Mouse (Mus musculus) hindbrain, postnatal 0 days (tissue): Measurements from ENCODE around the gene Atp6v0e. TPM values are rescaled to one million over a fixed set of nuclear protein-coding genes. Genes with fewer than 3 reads are reported as not detected.

ENCODE experiments used
- ATAC-seq: fragments of 200-750 bp; cut with Nextera tagmentation; 2 replicates; pipeline ENCODE4 v1.8.0; 2017; ENCODE audit warnings: mild to moderate bottlenecking, moderate TSS enrichment, moderate library complexity
- DNase-seq: peaks from one replicate; pipeline ENCODE4 v3.0.0-alpha.2; 2015; ENCODE audit warnings: low spot score
- H3K27ac ChIP-seq: fragments of 300-500 bp; sonication (generic); 2 replicates; pipeline ENCODE4 v1.5.1; 2014; ENCODE audit warnings: mild to moderate bottlenecking
- H3K27me3 ChIP-seq: fragments of 300-500 bp; sonication (generic); 2 replicates; pipeline ENCODE4 v1.6.1; 2014; ENCODE audit warnings: low read length, mixed read lengths; ENCODE audit not compliant: insufficient read depth
- H3K36me3 ChIP-seq: fragments of 300-500 bp; sonication (generic); 2 replicates; pipeline ENCODE4 v1.6.1; 2014; ENCODE audit warnings: low read length, mixed read lengths; ENCODE audit not compliant: insufficient read depth
- H3K4me1 ChIP-seq: fragments of 300-500 bp; sonication (generic); 2 replicates; pipeline ENCODE4 v1.6.1; 2014; ENCODE audit warnings: antibody characterized with exemption, low read length, mixed read lengths; ENCODE audit not compliant: insufficient read depth
- H3K4me2 ChIP-seq: fragments of 300-500 bp; sonication (generic); 2 replicates; pipeline ENCODE4 v1.6.1; 2014; ENCODE audit warnings: low read depth, mild to moderate bottlenecking, low read length, moderate library complexity, mixed read lengths
- H3K4me3 ChIP-seq: fragments of 300-500 bp; sonication (generic); 2 replicates; pipeline ENCODE4 v1.5.1; 2014; ENCODE audit warnings: low read length
- H3K9ac ChIP-seq: fragments of 300-500 bp; sonication (generic); replicated peaks from 2 replicates; pipeline ENCODE4 v1.6.1; 2014; ENCODE audit warnings: mild to moderate bottlenecking, low read length, moderate library complexity, mixed read lengths
- H3K9me3 ChIP-seq: fragments of 300-500 bp; sonication (generic); 2 replicates; pipeline ENCODE4 v1.6.1; 2016; ENCODE audit warnings: low read length, mixed read lengths
- CTCF ChIP-seq: IDR thresholded peaks from 2 replicates; pipeline ENCODE4 v1.5.1; 2016; ENCODE audit warnings: antibody characterized with exemption, control low read depth, low read depth
- WGBS: fragments of 180-500 bp; shearing (Covaris S2); extraction: QIAGEN DNeasy Blood & Tissue Kit; methylation state at CpG from one replicate; pipeline ENCODE4 v1.1.7; 2014; 5-methylcytosine and 5-hydroxymethylcytosine counted together
- polyA plus RNA-seq: library from polyadenylated mRNA; unstranded; fragments of >200 nt; fragmentation: Nextera tagmentation; extraction: Ambion mirVana; gene quantifications from 2 replicates; pipeline ENCODE4 v1.2.1, GENCODE M21; 2015
- total RNA-seq: library from RNA; depleted of rRNA; stranded (reverse); fragments of >200 nt; gene quantifications from 2 replicates; pipeline ENCODE4 v1.2.3, GENCODE M21; 2014

Gene Atp6v0e
- total and polyA plus RNA-seq, 2 experiments from 2014 or later: 98.2 to 121 TPM

- 91% methylated on average over 4 of the region's 4 CpGs for WGBS
- no peak overlapping the region for H3K9ac ChIP-seq
- TF ChIP-seq CTCF: no peak
- H3K4me3 ChIP-seq: no peak overlapping the region
- H3K9me3 ChIP-seq: no peaks in the 10 kb centered on the region
- DNase-seq (no peak), ATAC-seq (no peak)
- no peak overlapping the region for H3K27ac ChIP-seq
- no peaks in the 10 kb centered on the region for H3K27me3 ChIP-seq
- peaks cover 24% of the 10 kb centered on the region for H3K36me3 ChIP-seq
- no peak overlapping the region for H3K4me2 ChIP-seq
- no peaks in the 10 kb centered on the region for H3K4me1 ChIP-seq
Observed at GRCm38 (mm10) chr17:26702621-26703020, 39.6 kb downstream of the Atp6v0e start.

- no peaks in the 10 kb centered on the region; the same call in 1 of the 2 replicates for H3K4me1 ChIP-seq
- no peak overlapping the region for H3K4me3 ChIP-seq
- no peak for TF ChIP-seq CTCF
- H3K27ac ChIP-seq: no peak overlapping the region
- 79% methylated on average over 4 of the region's 4 CpGs for WGBS
- H3K4me2 ChIP-seq: no peak overlapping the region
- no peaks in the 10 kb centered on the region for H3K9me3 ChIP-seq
- no peak overlapping the region for H3K9ac ChIP-seq
- DNase-seq: no peak
- no peak for ATAC-seq
- no peaks in the 10 kb centered on the region for H3K27me3 ChIP-seq
- H3K36me3 ChIP-seq: peaks cover 19% of the 10 kb centered on the region
Observed at GRCm38 (mm10) chr17:26703671-26704070, 40.6 kb downstream of the Atp6v0e start.

- Histone ChIP-seq H3K4me2 (no peak overlapping the region), H3K27ac (peak overlapping the region; percentile 58), H3K27me3 (no peaks in the 10 kb centered on the region), H3K36me3 (0 out of 2 replicates have a peak, but pooled peaks cover 5% of the 10 kb centered on the region), H3K4me3 (no peak overlapping the region), H3K4me1 (peaks cover 10% of the 10 kb centered on the region), H3K9me3 (no peaks in the 10 kb centered on the region), H3K9ac (no peak overlapping the region)
- ATAC-seq (peak; percentile 18; the same call in 1 of the 2 replicates), DNase-seq (peak; percentile 34)
- TF ChIP-seq CTCF: no peak
- 70% methylated on average over 11 of the region's 11 CpGs for WGBS
Observed at GRCm38 (mm10) chr17:26705463-26706359, 42.7 kb downstream of the Atp6v0e start.

GRCm38 (mm10) chr17:26707066-26707465 is 44.0 kb downstream of the Atp6v0e start:
- H3K9ac ChIP-seq: no peak overlapping the region
- WGBS: 74% methylated on average over 7 of the region's 7 CpGs
- no peak overlapping the region for H3K4me3 ChIP-seq
- no peaks in the 10 kb centered on the region for H3K27me3 ChIP-seq
- H3K4me2 ChIP-seq: no peak overlapping the region
- TF ChIP-seq CTCF: no peak
- H3K9me3 ChIP-seq: no peaks in the 10 kb centered on the region
- H3K4me1 ChIP-seq: peaks cover 12% of the 10 kb centered on the region
- DNase-seq (no peak), ATAC-seq (no peak)
- no peaks in the 10 kb centered on the region for H3K36me3 ChIP-seq
- no peak overlapping the region for H3K27ac ChIP-seq

- Histone ChIP-seq H3K9ac (no peak overlapping the region), H3K9me3 (no peaks in the 10 kb centered on the region), H3K27me3 (no peaks in the 10 kb centered on the region), H3K4me1 (peaks cover 12% of the 10 kb centered on the region), H3K36me3 (no peaks in the 10 kb centered on the region), H3K4me3 (no peak overlapping the region), H3K27ac (no peak overlapping the region), H3K4me2 (no peak overlapping the region; the same call in 1 of the 2 replicates)
- DNase-seq (no peak), ATAC-seq (no peak)
- no peak for TF ChIP-seq CTCF
Observed at GRCm38 (mm10) chr17:26708499-26708898, 45.5 kb downstream of the Atp6v0e start.

GRCm38 (mm10) chr17:26708993-26709590 is 46.1 kb downstream of the Atp6v0e start:
- H3K4me2 ChIP-seq: peak overlapping the region; percentile 28; the same call in 1 of the 2 replicates
- H3K4me1 ChIP-seq: peaks cover 12% of the 10 kb centered on the region
- H3K27me3 ChIP-seq: no peaks in the 10 kb centered on the region
- ATAC-seq: no peak; the same call in 1 of the 2 replicates
- no peaks in the 10 kb centered on the region for H3K36me3 ChIP-seq
- no peak for TF ChIP-seq CTCF
- WGBS: 36% methylated on average over 9 of the region's 9 CpGs
- H3K4me3 ChIP-seq: no peak overlapping the region
- no peaks in the 10 kb centered on the region for H3K9me3 ChIP-seq
- H3K27ac ChIP-seq: peak overlapping the region; percentile 65
- H3K9ac ChIP-seq: no peak overlapping the region; the same call in 1 of the 2 replicates
- DNase-seq: peak; percentile 51

- DNase-seq: no peak
- TF ChIP-seq CTCF: no peak
- 47% methylated on average over 6 of the region's 6 CpGs for WGBS
- Histone ChIP-seq H3K9ac (no peak overlapping the region), H3K4me2 (no peak overlapping the region), H3K36me3 (no peaks in the 10 kb centered on the region), H3K4me3 (no peak overlapping the region), H3K9me3 (no peaks in the 10 kb centered on the region), H3K4me1 (peaks cover 12% of the 10 kb centered on the region), H3K27me3 (no peaks in the 10 kb centered on the region), H3K27ac (peak overlapping the region; percentile 34; the same call in 1 of the 2 replicates)
- ATAC-seq: no peak
Observed at GRCm38 (mm10) chr17:26710049-26710448, 47.0 kb downstream of the Atp6v0e start.
